Mouse (Mus musculus) Patski (cell line): Measurements from ENCODE around the gene Scn4a. TPM values are rescaled to one million over a fixed set of nuclear protein-coding genes. Genes with fewer than 3 reads are reported as not detected.

Experiments
- ATAC-seq: fragments of 100-300 bp; one replicate; pipeline ENCODE4 v1.8.0; 2021
- CTCF ChIA-PET: fragments of 350-600 bp; sonication (Branson Sonifier 250); formaldehyde crosslinking; loops from one replicate; lab custom pipeline; 2022; ENCODE audit warnings: inconsistent platforms; lab: Charles Lee
- POLR2A ChIA-PET: fragments of 350-600 bp; sonication (Branson Sonifier 250); formaldehyde crosslinking; loops from one replicate; lab custom pipeline; 2022; ENCODE audit warnings: antibody characterized with exemption, inconsistent platforms; lab: Charles Lee
- DNase-seq: peaks from one replicate; pipeline ENCODE4 v3.0.0-alpha.2; 2011; ENCODE audit warnings: low read depth, low spot score
- H3K27me3 ChIP-seq: fragments of 371-371 bp; one replicate; pipeline ENCODE4 v1.5.1; 2021
- CTCF ChIP-seq: fragments of 100-300 bp; IDR thresholded peaks from one replicate; pipeline ENCODE4 v1.5.1; 2021
- in situ Hi-C: fragments of 300-500 bp; cut with MboI; formaldehyde crosslinking; loops from 3 replicates; pipeline ENCODE4 v1.11.1; 2018; ENCODE audit warnings: low pct_unique_long_range_greater_than_20kb, mixed read lengths
- polyA plus RNA-seq: library from polyadenylated mRNA; unstranded; gene quantifications from one replicate; pipeline ENCODE4 v1.2.3, GENCODE M21; 2021

Gene Scn4a
- polyA plus RNA-seq, 1 experiment from 2014 or later = 0.08 TPM

- no peak for TF ChIP-seq CTCF
- no peak for ATAC-seq
Measured at GRCm38 (mm10) chr11:106282452-106282851, 70.6 kb downstream of the Scn4a start.

GRCm38 (mm10) chr11:106276454-106276853 is 76.6 kb downstream of the Scn4a start, which contains the start of gene Tcam1:
Tcam1 (plus strand) TSS chr11:106276672.
- in situ Hi-C loops = no loop called here
- ATAC-seq (no peak), DNase-seq (peak; percentile 41)
- POLR2A ChIA-PET = no interaction called here
- CTCF ChIA-PET = interaction anchor here (0.8 to 2.0 kb wide), 9 partner anchors 11 to 57 kb away, joined by 3 to 9 read pairs (median 4); no protein-coding TSS in a partner anchor
- TF ChIP-seq CTCF = peak; percentile 89
- peaks cover 3% of the 10 kb centered on the region for H3K27me3 ChIP-seq

More at GRCm38 (mm10) chr11:106282452-106282851, 70.6 kb downstream of the Scn4a start:
- ChIA-PET POLR2A (no interaction called here), CTCF (no interaction called here)
- no peak for DNase-seq
- H3K27me3 ChIP-seq = peaks cover 3% of the 10 kb centered on the region
- in situ Hi-C loops = loop anchor here (5.0 kb wide), 1 partner anchor 45 kb away; no protein-coding TSS in a partner anchor

- in situ Hi-C loops = no loop called here
- peaks cover 3% of the 10 kb centered on the region for H3K27me3 ChIP-seq
- ATAC-seq = no peak
- TF ChIP-seq CTCF = no peak
- POLR2A ChIA-PET = interaction anchor here (0.6 to 1.0 kb wide), 2 partner anchors 26 to 127 kb away, joined by 3 read pairs; no protein-coding TSS in a partner anchor
- DNase-seq = no peak
- CTCF ChIA-PET = interaction anchor here (1.3 to 2.0 kb wide), 2 partner anchors 11 to 18 kb away, joined by 3 to 9 read pairs; no protein-coding TSS in a partner anchor
Measured at GRCm38 (mm10) chr11:106274971-106275411, 78.1 kb downstream of the Scn4a start.

GRCm38 (mm10) chr11:106274374-106274773 is 78.7 kb downstream of the Scn4a start:
- CTCF ChIA-PET = interaction anchor here (1.3 kb wide), 1 partner anchor 11 kb away, joined by 3 read pairs; no protein-coding TSS in a partner anchor
- peaks cover 3% of the 10 kb centered on the region for H3K27me3 ChIP-seq
- in situ Hi-C loops = no loop called here
- POLR2A ChIA-PET = interaction anchor here (0.6 kb wide), 1 partner anchor 127 kb away, joined by 3 read pairs; no protein-coding TSS in a partner anchor
- no peak for TF ChIP-seq CTCF
- no peak for ATAC-seq
- no peak for DNase-seq

GRCm38 (mm10) chr11:106273811-106274210 is 79.3 kb downstream of the Scn4a start:
- ChIA-PET CTCF (no interaction called here), POLR2A (interaction anchor here (0.8 kb wide), 1 partner anchor 93 kb away, joined by 3 read pairs; no protein-coding TSS in a partner anchor)
- H3K27me3 ChIP-seq = peaks cover 3% of the 10 kb centered on the region
- ATAC-seq (no peak), DNase-seq (no peak)
- in situ Hi-C loops = no loop called here
- TF ChIP-seq CTCF = no peak

GRCm38 (mm10) chr11:106273311-106273684 is 79.8 kb downstream of the Scn4a start:
- in situ Hi-C loops = no loop called here
- peaks cover 3% of the 10 kb centered on the region for H3K27me3 ChIP-seq
- CTCF ChIA-PET = no interaction called here
- POLR2A ChIA-PET = interaction anchor here (0.8 to 1.4 kb wide), 3 partner anchors 11 to 93 kb away, joined by 3 to 4 read pairs (median 3); no protein-coding TSS in a partner anchor
- no peak for TF ChIP-seq CTCF
- DNase-seq = no peak
- ATAC-seq = no peak

GRCm38 (mm10) chr11:106272644-106273310 is 80.3 kb downstream of the Scn4a start, which contains the start of gene Smarcd2:
Smarcd2 (minus strand) TSS chr11:106272972.
- in situ Hi-C loops = no loop called here
- ATAC-seq (peak; percentile 84), DNase-seq (peak; percentile 95)
- no peak for TF ChIP-seq CTCF
- POLR2A ChIA-PET = interaction anchor here (1.3 to 1.4 kb wide), 2 partner anchors 10 to 19 kb away, joined by 3 to 4 read pairs; no protein-coding TSS in a partner anchor
- CTCF ChIA-PET = no interaction called here
- H3K27me3 ChIP-seq = no peaks in the 10 kb centered on the region

GRCm38 (mm10) chr11:106271794-106272643 is 81.1 kb downstream of the Scn4a start:
- CTCF ChIA-PET = no interaction called here
- DNase-seq (no peak), ATAC-seq (peak; percentile 17)
- in situ Hi-C loops = no loop called here
- TF ChIP-seq CTCF = no peak
- POLR2A ChIA-PET = interaction anchor here (0.7 to 1.6 kb wide), 5 partner anchors 9 to 537 kb away, joined by 3 to 8 read pairs (median 4); no protein-coding TSS in a partner anchor
- H3K27me3 ChIP-seq = no peaks in the 10 kb centered on the region

- TF ChIP-seq CTCF = no peak
Measured at GRCm38 (mm10) chr11:106271131-106271793, 81.8 kb downstream of the Scn4a start.

More at GRCm38 (mm10) chr11:106271131-106271793, 81.8 kb downstream of the Scn4a start:
- in situ Hi-C loops = no loop called here
- ChIA-PET CTCF (interaction anchor here (0.7 to 0.8 kb wide), 2 partner anchors 9 to 15 kb away, joined by 3 to 4 read pairs; partner anchors contain the start of genes Ftsj3 and Psmc5), POLR2A (interaction anchor here (0.7 to 1.6 kb wide), 3 partner anchors 9 to 538 kb away, joined by 4 to 8 read pairs (median 5); no protein-coding TSS in a partner anchor)
- DNase-seq = no peak
- no peak for ATAC-seq
- no peaks in the 10 kb centered on the region for H3K27me3 ChIP-seq
